Mouse (Mus musculus) intestine, embryonic 16.5 days (tissue): Measurements from ENCODE around the gene 4833420G17Rik. TPM values are rescaled to one million over a fixed set of nuclear protein-coding genes. Genes with fewer than 3 reads are reported as not detected.
A peak's percentile ranks its signal among the peaks of the same experiment; 100 is the strongest.

Source experiments
- ATAC-seq: fragments of 200-750 bp; cut with Nextera tagmentation; 2 replicates; pipeline ENCODE4 v1.8.0; 2017; ENCODE audit warnings: moderate TSS enrichment, moderate library complexity
- H3K27ac ChIP-seq: fragments of 300-500 bp; sonication (generic); 2 replicates; pipeline ENCODE4 v1.5.1; 2014; ENCODE audit warnings: mild to moderate bottlenecking, low read length
- H3K27me3 ChIP-seq: fragments of 300-500 bp; sonication (generic); replicated peaks from 2 replicates; pipeline ENCODE4 v1.6.1; 2014; ENCODE audit warnings: low read length, control low read depth, mixed read lengths; ENCODE audit not compliant: control insufficient read depth, insufficient read depth
- H3K36me3 ChIP-seq: fragments of 300-500 bp; sonication (generic); 2 replicates; pipeline ENCODE4 v1.6.1; 2014; ENCODE audit warnings: low read length, control low read depth; ENCODE audit not compliant: control insufficient read depth, insufficient read depth
- H3K4me1 ChIP-seq: fragments of 300-500 bp; sonication (generic); 2 replicates; pipeline ENCODE4 v1.6.1; 2014; ENCODE audit warnings: low read length, control low read depth, mixed read lengths; ENCODE audit not compliant: control insufficient read depth, insufficient read depth
- H3K4me2 ChIP-seq: fragments of 300-500 bp; sonication (generic); 2 replicates; pipeline ENCODE4 v1.6.1; 2014; ENCODE audit warnings: low read depth, low read length, control low read depth
- H3K4me3 ChIP-seq: fragments of 300-500 bp; sonication (generic); 2 replicates; pipeline ENCODE4 v1.5.1; 2014; ENCODE audit warnings: mild to moderate bottlenecking, low read length
- H3K9ac ChIP-seq: fragments of 300-500 bp; sonication (generic); 2 replicates; pipeline ENCODE4 v1.6.1; 2014; ENCODE audit warnings: low read depth, low read length
- H3K9me3 ChIP-seq: fragments of 300-500 bp; sonication (generic); 2 replicates; pipeline ENCODE4 v1.6.1; 2016; ENCODE audit warnings: low read length, control low read depth; ENCODE audit not compliant: control insufficient read depth
- WGBS: fragments of 180-500 bp; shearing (Covaris S2); extraction: QIAGEN DNeasy Blood & Tissue Kit; methylation state at CpG from one replicate; pipeline ENCODE4 v1.1.7; 2014; 5-methylcytosine and 5-hydroxymethylcytosine counted together
- polyA plus RNA-seq: library from polyadenylated mRNA; unstranded; fragments of >200 nt; fragmentation: Nextera tagmentation; extraction: Ambion mirVana; gene quantifications from 2 replicates; pipeline ENCODE4 v1.2.1, GENCODE M21; 2015

4833420G17Rik gene
- polyA plus RNA-seq: 41.6 and 44.2 TPM in 2 replicates

DNA sequence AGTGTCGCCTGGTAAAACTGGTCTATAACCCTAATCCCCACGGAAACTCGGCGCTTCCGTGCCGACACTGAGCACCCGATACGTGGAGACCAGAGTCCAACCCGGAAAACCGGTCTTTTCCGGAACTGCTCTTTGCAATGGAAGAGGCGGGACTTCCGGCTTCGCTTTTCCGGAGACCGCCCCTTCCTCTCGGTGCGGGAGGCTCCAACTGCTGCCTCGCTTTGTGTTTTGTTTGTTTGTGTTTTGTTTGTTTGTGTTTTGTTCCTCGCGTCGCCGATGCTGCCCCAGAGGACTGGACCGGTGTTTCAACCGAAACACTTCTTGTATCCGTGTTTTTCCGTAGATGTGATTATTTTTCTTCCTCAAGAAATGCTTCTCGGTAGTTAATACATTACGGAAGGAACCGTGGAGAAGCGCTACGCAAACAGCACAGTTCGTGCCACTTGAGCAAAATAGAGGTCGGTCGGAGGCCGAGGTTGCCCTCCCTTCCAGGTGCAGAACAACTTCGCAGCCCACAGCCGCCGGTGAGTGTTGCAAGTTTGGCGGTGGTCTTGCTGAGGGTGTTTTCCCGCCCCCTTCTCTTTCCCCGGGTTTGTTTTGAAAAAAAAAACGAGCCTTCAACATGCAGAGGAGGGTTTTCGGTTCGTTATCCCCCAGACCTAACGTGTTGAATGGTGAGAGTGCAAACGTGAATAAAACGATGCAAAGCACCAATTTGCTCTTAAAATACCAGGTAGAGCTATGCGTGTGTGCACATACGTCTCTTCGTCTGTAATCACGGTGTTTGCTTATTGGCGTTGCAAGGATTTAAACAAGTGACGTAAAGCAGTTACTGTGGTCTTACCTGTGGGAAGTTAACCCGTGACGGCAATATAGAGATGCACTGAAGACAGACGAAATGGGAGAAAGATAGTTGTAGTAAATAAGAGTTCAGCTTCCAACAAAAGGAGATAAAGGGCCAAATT lies at the start of gene 4833420G17Rik:
4833420G17Rik (plus strand) TSS at position 173 of the 965 bp plus-strand sequence.
- 9% methylated on average over 57 of the region's 57 CpGs for WGBS
- Histone ChIP-seq H3K4me3 (peak within 1 kb of the TSS; percentile 70), H3K36me3 (peaks cover 5% of the 10 kb centered on the region; the same call in 1 of the 2 replicates), H3K27ac (peak within 1 kb of the TSS; percentile 67), H3K9me3 (no peaks in the 10 kb centered on the region), H3K4me2 (peak within 1 kb of the TSS; percentile 63), H3K4me1 (peaks cover 7% of the 10 kb centered on the region), H3K27me3 (no peaks in the 10 kb centered on the region), H3K9ac (peak within 1 kb of the TSS; percentile 75)
- peak; percentile 96 for ATAC-seq

DNA sequence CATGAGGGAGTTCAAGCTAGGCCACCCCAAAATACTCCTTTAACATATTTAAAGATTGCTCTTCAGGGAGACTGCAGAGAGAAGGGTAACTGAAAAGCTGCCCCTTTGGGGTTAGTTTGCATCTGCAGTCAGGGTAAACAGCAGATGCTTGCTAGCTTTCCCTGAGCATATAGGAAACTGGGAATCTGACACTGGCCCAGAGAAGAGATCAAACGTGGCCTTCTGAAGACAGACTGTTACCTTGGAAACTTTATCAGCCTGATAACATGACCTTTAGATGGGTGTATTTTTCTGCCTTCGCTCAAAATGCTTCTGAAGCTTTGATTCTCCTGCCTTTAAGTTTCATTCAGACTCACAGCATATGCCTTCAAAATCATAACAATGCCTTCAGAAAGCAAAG lies 49.5 kb upstream of the 4833420G17Rik start:
- Histone ChIP-seq H3K27ac (no peak overlapping the region), H3K4me1 (peaks cover 4% of the 10 kb centered on the region)
- WGBS: 12% methylated on average over 2 of the region's 2 CpGs

DNA sequence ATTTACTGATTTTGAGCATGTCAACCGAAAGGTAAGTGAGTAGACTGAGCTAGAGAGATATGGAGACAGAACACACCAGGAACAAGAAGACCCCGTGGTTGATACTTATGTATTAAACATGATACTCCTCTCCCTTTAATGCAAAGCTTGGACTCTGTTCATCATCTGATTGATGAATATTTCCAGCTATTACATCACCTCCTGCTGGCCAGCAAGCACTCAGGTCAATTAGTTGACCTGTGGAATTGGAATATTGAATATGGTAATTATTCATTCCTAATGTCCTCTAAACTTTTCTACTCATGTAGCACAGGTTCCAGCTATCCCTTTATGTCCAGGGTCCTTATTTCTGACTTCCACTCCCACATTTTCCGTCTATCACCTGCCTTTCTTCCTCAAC lies 44.1 kb upstream of the 4833420G17Rik start:
- Histone ChIP-seq H3K27me3 (no peaks in the 10 kb centered on the region), H3K4me2 (no peak overlapping the region), H3K36me3 (no peaks in the 10 kb centered on the region), H3K9ac (no peak overlapping the region), H3K4me3 (no peak overlapping the region), H3K27ac (no peak overlapping the region), H3K4me1 (0 out of 2 replicates have a peak, but pooled peaks cover 2% of the 10 kb centered on the region), H3K9me3 (no peaks in the 10 kb centered on the region)
- no peak for ATAC-seq
- 81% methylated on average over 3 of the region's 3 CpGs for WGBS

More for the DNA sequence above, 49.5 kb upstream of the 4833420G17Rik start:
- H3K36me3 ChIP-seq: no peaks in the 10 kb centered on the region
- H3K9ac ChIP-seq: no peak overlapping the region
- no peak overlapping the region for H3K4me2 ChIP-seq
- no peaks in the 10 kb centered on the region for H3K9me3 ChIP-seq
- no peak for ATAC-seq
- no peak overlapping the region for H3K4me3 ChIP-seq
- H3K27me3 ChIP-seq: no peaks in the 10 kb centered on the region

DNA sequence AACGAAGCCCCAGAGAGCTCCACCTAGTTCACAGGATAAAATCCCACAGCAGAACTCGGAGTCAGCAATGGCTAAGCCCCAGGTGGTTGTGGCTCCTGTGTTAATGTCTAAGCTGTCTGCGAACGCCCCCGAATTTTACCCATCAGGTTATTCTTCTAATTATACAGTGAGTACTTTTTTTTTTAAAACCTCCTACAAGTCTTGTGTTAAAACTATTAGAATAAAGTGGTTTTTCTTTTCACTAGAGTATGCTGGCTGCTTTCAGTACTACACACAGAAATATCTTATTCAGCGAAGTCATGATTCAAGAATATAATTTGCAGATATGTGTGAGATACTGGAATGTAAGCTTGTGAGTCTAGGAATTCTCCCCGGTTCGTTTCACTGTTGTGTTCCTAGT lies 32.4 kb upstream of the 4833420G17Rik start:
- Histone ChIP-seq H3K9me3 (no peaks in the 10 kb centered on the region), H3K36me3 (no peaks in the 10 kb centered on the region), H3K4me1 (peaks cover 4% of the 10 kb centered on the region), H3K9ac (peak overlapping the region; percentile 98), H3K27me3 (no peaks in the 10 kb centered on the region), H3K27ac (no peak overlapping the region), H3K4me3 (peak overlapping the region; percentile 98), H3K4me2 (peak overlapping the region; percentile 54)
- 12% methylated on average over 8 of the region's 8 CpGs for WGBS
- ATAC-seq: no peak

DNA sequence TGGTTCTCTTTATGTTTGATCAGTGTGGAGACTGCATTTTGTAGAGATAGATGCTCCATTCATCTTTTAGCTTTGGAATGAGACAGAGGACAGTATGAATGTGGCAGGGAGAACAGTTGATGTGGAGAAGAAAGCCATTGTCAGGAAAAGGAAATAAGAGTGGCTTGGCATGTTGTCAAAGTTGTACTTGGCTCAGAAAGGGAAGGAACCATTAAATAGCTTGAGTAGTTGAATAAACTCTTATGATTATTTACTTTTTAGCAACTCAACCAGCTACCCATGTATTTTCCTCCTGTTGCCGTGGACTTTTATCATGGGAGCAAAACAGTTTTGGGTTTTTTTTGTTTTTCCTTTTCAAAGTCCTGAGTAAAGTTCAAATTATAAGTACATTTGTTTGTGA lies 30.5 kb upstream of the 4833420G17Rik start:
- 68% methylated on average over 1 of the region's 1 CpGs for WGBS

DNA sequence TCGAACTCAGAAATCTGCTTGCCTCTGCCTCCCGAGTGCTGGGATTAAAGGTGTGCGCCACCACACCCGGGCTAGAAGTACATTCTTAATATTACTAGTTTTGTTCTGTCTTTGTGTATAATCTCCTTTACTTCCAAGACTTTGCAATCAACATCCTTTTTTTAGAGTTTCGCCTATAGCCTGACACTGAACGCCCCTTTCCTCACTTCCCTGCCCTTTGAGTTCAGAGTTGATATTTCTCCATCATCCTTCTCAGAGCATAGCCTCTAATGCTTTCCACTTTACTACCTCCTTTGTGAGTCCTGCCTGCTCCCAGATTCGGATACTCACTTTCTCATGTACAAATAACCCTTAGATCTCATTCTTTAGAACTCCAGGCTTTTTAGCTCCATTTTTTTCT lies 28.2 kb upstream of the 4833420G17Rik start:
- Histone ChIP-seq H3K9me3 (no peaks in the 10 kb centered on the region), H3K9ac (no peak overlapping the region), H3K4me2 (no peak overlapping the region), H3K27me3 (no peaks in the 10 kb centered on the region), H3K27ac (no peak overlapping the region), H3K4me1 (peaks cover 4% of the 10 kb centered on the region), H3K4me3 (no peak overlapping the region), H3K36me3 (no peaks in the 10 kb centered on the region)
- 88% methylated on average over 7 of the region's 7 CpGs for WGBS
- no peak for ATAC-seq

More for the DNA sequence above, 30.5 kb upstream of the 4833420G17Rik start:
- no peak for ATAC-seq
- H3K4me1 ChIP-seq: peaks cover 4% of the 10 kb centered on the region
- H3K36me3 ChIP-seq: no peaks in the 10 kb centered on the region
- H3K9ac ChIP-seq: no peak overlapping the region
- H3K4me3 ChIP-seq: no peak overlapping the region
- no peak overlapping the region for H3K4me2 ChIP-seq
- H3K27ac ChIP-seq: no peak overlapping the region
- no peaks in the 10 kb centered on the region for H3K9me3 ChIP-seq
- H3K27me3 ChIP-seq: no peaks in the 10 kb centered on the region

DNA sequence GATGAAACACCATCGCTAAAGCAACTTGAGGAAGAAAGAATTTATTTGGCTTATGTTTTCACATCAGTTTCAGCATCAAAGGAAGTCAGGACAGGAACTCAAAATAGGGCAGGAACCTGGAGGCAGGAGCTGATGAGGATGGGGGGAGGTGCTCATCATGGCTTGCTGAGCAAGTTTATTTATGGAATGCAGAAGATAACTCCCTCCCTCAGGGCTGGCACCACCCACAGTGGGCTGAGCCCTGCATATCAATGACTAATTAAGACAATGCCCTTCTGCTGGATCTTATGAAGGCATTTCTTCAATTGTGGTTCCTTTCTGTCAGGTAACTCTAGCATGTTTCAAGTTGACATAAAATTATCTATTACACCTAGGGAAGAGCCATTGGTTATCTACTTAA lies 20.3 kb upstream of the 4833420G17Rik start:
- whole genome bisulfite sequencing: 92% methylated on average over 1 of the region's 1 CpGs
- Histone ChIP-seq H3K9me3 (no peaks in the 10 kb centered on the region), H3K36me3 (peaks cover 10% of the 10 kb centered on the region), H3K4me3 (no peak overlapping the region), H3K9ac (no peak overlapping the region), H3K4me2 (no peak overlapping the region), H3K4me1 (no peaks in the 10 kb centered on the region), H3K27me3 (no peaks in the 10 kb centered on the region), H3K27ac (no peak overlapping the region)
- no peak for ATAC-seq

DNA sequence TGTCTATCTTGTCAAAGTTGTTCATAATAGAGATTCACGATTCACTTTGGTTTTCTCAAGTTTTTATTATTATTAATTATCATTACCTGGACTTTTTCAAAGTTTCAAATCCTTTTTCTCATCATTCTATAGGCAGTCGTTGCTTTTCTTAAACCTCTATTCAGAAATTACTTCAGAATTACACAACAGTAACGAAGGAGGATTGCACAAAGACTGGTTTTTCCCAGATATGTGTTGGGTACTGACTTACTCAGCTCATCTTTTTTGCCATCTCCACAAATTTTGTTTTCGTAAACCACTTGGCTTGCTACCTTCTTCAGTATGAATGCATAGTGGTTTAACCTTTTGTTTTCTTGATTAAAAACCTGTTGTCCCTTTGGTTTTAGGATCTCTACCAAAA lies 9.0 kb upstream of the 4833420G17Rik start:
- Histone ChIP-seq H3K36me3 (peaks cover 7% of the 10 kb centered on the region), H3K27ac (no peak overlapping the region)

DNA sequence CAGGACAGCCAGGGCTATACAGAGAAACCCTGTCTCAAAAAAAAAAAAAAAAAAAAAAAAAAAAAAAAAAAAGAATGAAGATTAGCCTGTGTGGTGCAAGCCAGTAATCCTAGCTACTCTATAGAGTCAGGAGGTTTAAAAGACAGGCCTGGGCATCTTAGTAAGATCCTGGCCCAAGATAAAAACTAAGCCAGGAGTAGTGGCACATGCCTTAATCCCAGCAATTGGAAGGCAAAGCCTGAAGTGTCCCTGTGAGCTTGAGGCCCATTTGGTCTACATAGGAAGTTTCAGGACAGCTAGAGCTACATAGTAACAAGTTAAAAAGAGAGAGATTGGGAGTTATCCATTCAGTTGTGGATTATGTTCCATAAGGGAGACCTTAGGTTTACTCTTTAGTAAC lies 7.5 kb upstream of the 4833420G17Rik start:
- H3K4me1 ChIP-seq: no peaks in the 10 kb centered on the region
- H3K9ac ChIP-seq: no peak overlapping the region
- H3K4me2 ChIP-seq: no peak overlapping the region
- peaks cover 7% of the 10 kb centered on the region for H3K36me3 ChIP-seq
- no peak overlapping the region for H3K4me3 ChIP-seq
- no peak for ATAC-seq
- H3K27ac ChIP-seq: no peak overlapping the region
- H3K27me3 ChIP-seq: no peaks in the 10 kb centered on the region
- no peaks in the 10 kb centered on the region for H3K9me3 ChIP-seq

More for the DNA sequence above, 9.0 kb upstream of the 4833420G17Rik start:
- Histone ChIP-seq H3K4me1 (no peaks in the 10 kb centered on the region), H3K9ac (no peak overlapping the region), H3K9me3 (no peaks in the 10 kb centered on the region), H3K4me2 (no peak overlapping the region), H3K4me3 (no peak overlapping the region), H3K27me3 (no peaks in the 10 kb centered on the region)
- no peak for ATAC-seq
- 96% methylated on average over 4 of the region's 4 CpGs for WGBS
